Mouse (Mus musculus) stomach, postnatal 0 days (tissue): ENCODE measurements around the gene Nlgn1.

Experiments used
- CTCF ChIP-seq: IDR thresholded peaks from 2 replicates; pipeline ENCODE4 v1.5.1; 2016; ENCODE audit warnings: antibody characterized with exemption, low read depth, mild to moderate bottlenecking, moderate library complexity
- EP300 ChIP-seq: optimal IDR thresholded peaks from 2 replicates; pipeline ENCODE3; 2016; ENCODE audit warnings: antibody characterized with exemption

DNA sequence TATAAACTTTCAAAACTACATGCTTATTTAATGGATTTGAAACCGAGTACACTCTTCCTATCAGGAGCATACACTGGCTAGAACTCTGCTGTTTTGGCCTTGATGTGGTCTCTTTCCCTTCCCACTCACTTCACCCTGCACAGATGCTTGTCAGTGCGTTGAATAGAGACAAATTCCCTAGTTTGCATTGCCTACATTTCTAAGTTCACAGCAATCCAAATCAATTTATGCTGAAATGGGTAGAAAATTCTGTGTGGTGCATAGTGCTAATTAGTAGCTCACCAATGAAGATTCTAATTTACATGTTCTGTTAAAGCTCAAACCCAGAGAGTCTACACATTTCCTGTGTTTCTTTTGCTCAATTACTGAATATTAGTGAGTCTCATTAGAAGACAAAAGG is 447.5 kb downstream of the Nlgn1 start:
- TF ChIP-seq CTCF (no peak), EP300 (no peak)
